Mouse (Mus musculus) left cerebral cortex, postnatal 4 days (tissue): ENCODE data around the gene Dck. TPM values are rescaled to one million over a fixed set of nuclear protein-coding genes. Genes with fewer than 3 reads are reported as not detected.

Experiments used
- DNase-seq: peaks from one replicate; pipeline ENCODE4 v3.0.0-alpha.2; 2022
- intact Hi-C: fragments of 180-260 bp; cut with DNase I; formaldehyde crosslinking; loops from one replicate; pipeline ENCODE4 v1.15.1; 2025
- total RNA-seq, 2 experiments: library from RNA; stranded (reverse); gene quantifications; 2 replicates each; pipeline ENCODE4 v1.2.3; 2021

The Dck gene
- total RNA-seq, 2 experiments from 2014 or later, result 20.1 to 23.3 TPM

DNA sequence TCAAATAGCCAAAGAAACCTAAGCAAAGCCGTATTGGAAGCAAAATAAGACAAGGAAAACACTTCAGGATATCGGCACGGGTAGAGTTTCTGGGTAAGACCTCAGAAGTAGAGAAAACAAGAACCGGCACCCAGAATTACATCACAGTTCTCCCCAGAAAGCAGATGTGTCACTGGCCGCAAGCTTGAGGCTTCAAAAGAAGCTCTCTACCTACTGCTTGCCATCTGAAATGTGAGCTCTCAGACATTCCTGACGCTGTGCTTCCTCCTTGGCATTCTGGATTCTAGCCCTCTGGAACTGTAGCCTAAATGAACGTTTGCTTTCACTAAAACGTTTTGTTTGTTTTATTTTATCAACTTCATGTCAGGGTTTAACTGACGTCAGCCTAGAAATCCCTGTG lies 25.9 kb downstream of the Dck start:
- no peak for DNase-seq
- intact Hi-C loops, result loop anchor here (5.0 to 10.0 kb wide), 2 partner anchors 434 to 597 kb away; no protein-coding TSS in a partner anchor

DNA sequence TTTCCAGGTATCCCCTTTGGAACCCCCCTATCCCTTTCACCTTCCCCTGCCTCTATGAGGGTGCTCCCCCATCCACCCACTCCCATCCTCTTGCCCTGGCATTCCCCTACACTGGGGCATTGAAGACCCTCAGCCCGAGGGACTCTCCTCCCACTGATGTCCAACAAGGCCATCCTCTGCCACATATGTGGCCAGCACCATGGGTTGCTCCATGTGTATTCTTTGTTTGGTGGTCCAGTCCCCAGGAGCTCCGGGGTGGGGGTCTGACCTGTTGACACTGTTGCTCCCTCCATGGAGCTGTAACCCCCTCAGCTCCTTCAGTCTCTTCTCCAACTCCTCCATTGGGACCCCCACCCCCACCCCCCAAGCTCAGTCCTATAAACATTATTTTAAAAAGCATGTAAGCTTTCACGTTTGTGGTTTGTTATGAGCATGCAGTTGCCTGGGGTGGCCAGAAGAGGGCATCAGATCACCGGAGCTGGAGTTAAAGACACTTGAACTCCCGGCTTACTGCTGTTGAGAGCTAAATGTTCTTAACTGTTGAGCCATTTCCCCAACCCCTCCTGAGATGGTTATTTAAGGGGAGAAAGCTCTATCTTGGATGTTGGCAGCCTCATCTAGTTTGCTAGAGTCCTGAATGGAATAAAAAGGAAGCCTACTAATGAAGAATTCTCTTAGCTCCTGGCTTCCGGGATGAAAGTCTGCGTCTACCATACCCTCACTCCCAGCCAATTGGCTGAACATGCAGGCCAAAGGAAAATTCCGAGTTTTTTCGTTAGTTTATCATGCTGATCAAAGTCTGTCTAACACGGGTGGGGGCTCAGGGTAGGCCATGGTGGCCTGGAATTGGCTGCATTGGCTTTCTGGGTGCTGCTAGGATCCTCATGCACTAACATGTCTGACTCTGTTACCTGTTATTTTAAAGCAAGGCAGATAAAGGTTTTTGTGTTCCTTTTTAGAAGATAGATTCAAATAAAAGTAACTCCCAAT lies 26.8 kb downstream of the Dck start:
- DNase-seq, result peak; percentile 41
- intact Hi-C loops, result loop anchor here (5.0 to 10.0 kb wide), 2 partner anchors 433 to 596 kb away; no protein-coding TSS in a partner anchor

DNA sequence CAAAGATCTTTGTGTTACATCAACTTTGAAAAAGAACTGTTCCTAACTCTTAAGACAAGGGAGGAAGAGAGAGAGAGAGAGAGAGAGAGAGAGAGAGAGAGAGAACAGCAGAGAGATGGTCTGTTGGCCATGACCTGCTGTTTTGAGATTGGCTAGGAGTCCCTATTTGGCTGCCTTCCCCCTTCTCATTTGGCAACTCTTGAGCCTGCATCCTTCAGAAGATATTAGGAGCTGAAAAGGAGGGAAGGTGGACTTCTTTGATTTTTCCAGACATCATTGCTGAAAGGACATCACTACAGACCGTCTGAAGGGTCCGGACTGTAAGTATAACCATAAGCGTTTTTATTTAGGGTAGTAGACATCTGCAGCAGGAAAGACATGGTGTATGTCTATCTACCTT lies 28.9 kb downstream of the Dck start:
- no peak for DNase-seq
- intact Hi-C loops, result loop anchor here (5.0 to 10.0 kb wide), 2 partner anchors 431 to 594 kb away; no protein-coding TSS in a partner anchor

DNA sequence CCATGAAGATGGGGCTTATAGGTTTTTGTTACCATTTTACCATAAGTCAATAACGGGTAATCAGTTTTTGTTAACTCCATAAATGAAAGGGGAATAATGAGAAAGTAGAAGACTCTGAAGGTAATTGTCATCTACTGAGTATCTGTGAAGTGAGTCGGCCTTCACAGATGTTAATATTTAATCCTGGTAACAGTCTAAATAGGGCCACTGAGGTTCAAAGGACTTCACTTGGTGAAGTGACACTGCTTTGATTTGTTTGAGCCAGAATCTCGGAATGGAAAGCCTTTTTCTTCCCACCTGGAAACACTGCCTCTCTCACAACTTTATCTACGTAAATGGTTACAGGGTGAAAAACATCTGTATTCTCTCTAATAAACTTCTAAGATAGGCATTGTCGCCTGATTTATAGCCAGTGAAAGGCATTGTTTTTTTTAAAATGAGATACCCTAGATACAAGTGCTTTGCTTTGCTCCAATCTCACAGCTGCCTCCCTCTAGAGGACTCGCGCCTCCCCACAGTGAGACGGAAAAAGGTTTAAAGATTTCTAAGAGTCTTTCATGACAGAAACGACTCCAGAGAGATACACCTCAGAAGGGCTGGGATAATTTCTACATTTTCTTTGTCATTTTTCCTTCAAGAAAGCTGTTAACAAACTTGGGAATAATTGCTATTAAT lies 31.3 kb downstream of the Dck start:
- DNase-seq, result no peak
- intact Hi-C loops, result loop anchor here (10.0 kb wide), 1 partner anchor 429 kb away; no protein-coding TSS in a partner anchor

DNA sequence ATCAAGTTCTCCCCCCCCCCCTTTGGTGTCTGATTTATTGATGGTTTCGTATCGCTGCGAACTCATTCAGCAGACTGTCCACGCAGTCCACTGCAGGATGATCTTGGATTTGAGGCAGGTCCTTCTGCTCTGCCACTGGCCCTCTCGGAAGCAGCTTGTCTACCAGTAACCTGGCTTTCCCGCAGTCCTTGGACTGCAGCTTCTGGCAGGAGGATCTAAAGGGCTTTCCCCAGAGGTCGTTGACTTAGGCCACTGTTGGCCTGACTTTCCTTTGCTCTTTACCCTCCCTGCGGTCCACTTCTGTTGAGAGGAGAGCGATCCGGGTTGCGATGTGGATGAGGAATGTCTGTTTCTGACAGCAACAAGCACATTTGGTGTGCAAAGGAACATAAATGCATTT lies 31.8 kb downstream of the Dck start:
- DNase-seq, result no peak
- intact Hi-C loops, result loop anchor here (10.0 kb wide), 1 partner anchor 428 kb away; no protein-coding TSS in a partner anchor

DNA sequence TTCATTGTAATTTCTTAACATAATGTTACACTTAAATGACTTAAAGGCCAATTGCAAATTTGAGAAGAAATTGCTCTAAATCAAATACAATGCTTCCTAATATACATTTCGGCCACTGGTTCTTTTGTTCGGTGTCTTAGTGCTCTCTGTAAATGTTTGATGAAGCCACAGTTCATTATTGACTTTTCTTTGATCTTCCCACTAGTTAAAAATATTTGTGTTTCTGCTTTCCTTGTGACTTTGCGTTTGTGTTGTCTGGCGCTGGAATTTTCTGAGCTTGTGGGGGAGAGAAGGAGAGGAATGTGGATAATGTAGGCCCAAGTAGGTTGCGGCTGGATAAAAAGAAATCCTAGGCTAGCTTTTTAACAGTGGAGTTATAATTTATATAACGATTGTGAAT lies 32.3 kb downstream of the Dck start:
- DNase-seq, result no peak
- intact Hi-C loops, result loop anchor here (10.0 kb wide), 1 partner anchor 428 kb away; no protein-coding TSS in a partner anchor

DNA sequence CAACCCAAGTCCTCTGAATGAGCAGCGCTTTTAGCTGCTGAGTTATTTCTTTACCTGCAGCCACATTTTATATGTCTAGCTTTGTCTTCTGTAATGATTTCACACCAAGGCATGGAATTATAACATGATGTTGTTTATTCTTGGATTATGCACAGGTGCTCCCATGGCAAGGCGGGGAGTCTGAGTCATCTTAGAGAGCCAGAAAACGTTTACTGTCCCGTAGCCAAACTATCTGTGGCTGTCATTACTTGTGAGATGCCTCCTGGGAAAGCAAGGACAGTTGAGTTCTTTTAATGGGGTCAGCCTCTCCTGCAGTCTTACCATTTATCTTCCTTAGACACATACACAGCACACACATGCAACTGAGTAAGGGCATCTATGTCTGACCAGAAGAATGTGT lies 40.8 kb downstream of the Dck start:
- DNase-seq, result no peak
- intact Hi-C loops, result no loop called here

DNA sequence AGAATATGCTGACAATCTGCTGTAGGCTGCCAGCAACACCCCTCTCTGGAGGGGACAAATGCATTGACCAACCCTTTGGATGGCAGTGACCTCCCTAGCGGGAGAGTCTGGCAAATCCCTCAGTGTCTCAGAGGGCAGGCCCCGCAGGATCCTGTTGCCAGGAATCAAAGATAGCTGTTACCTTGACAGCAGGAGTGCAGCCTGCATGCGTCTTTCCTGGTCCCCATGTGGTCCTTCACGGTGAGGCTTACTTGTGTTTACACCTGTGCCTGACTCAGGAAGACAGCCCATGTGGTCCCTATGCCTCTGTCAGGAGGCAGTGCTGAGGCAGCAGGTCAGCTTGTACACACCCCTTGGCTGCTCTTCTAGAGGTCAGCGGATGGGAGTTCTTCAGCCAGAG lies 41.5 kb downstream of the Dck start:
- DNase-seq, result no peak
- intact Hi-C loops, result no loop called here

DNA sequence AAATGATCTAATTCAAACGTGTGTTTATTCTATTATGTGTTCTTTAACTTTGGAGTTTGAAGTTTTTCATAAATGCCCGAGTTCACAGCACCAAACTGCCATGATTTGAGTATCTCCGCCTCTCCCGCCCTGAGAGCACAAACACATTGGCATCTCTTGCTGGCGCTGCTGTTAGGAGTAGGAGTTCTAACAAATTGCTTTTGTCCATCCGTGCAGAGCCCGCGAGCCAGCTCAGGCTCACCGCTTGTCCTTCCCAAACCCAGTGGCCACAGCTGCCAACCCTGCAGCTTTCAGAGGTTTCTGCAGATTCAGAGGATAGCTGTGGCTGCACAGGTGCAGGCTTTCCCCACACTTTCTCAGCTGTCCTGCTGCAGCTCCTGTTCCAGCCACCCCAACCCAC lies 42.5 kb downstream of the Dck start:
- no peak for DNase-seq
- intact Hi-C loops, result no loop called here

DNA sequence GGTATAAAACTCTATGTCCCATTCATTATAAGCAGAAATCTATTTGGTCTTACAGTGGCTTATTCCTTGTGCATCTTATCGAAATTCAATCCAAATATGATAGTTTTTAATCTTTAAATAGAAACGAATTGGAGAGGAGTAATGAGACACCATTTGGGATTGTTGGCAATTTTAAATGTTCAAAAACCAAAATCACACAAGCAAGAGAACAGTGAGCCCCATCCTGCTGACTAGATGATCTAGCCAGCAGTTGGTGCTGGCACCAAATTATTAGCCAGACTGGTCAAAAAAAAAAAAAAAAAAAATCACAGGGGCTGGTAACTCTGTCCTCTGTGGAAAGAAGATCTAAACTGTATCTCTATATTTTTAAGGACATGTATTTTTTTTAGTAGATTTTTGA lies 48.4 kb downstream of the Dck start:
- intact Hi-C loops, result no loop called here

DNA sequence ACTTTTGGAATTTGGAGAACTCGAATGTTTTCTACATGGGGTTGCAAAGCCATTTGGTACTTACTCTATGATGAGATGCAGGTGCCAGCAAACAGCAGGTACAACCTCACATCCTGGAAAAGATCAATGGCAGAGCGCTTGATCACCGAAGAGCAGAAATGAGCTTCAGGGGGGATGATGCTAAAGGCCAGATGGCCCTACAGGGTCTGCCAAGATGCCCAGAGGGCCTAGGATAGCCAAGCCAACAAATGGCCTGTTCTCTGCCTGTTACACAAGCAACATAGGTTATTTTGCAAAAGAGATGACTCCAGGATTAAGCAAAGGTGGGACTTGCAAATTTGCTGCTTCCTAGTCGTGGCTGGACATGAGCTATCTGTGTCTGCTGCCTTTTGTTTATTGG lies 49.8 kb downstream of the Dck start:
- intact Hi-C loops, result no loop called here
- peak; percentile 67 for DNase-seq

More for the DNA sequence above, 48.4 kb downstream of the Dck start:
- no peak for DNase-seq

DNA sequence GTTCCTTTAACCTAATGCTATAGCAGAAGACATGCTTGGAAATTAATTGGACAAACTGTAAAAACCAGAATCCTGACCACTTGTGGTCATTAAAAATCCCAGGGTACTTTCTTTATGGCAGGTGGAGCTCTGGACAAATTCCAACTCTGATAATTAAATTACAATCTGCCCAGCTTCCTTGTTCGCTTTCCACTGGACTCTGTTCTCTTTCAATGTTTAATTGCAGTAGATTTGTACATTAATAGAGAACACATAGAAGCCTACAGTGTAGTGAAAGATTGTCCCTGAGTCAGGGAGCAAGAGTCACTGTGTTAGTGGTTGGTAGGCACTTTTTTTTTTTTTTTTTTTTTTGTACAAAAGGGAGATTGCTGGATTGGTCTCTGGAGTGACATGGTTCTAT lies 56.7 kb downstream of the Dck start:
- intact Hi-C loops, result no loop called here
- no peak for DNase-seq

DNA sequence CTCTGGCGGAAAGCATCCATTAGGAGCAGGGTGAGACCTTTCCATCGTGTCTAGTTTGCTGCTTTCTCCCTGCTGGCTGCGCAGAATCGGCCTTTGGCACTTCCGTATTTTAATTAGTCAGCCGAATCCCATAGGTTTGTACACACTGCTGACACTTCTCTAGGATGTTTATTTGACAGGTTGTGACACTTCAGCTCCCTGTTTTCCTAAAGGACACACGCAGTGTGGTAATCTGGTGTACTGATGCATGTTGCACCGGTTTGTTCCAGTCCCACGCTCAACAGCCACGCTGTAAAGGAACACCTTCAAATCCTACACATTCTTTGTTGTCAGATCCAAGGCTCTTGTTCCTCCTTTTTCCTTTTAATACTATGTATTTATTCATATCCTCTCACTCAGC lies 60.0 kb downstream of the Dck start:
- intact Hi-C loops, result no loop called here
- DNase-seq, result no peak

DNA sequence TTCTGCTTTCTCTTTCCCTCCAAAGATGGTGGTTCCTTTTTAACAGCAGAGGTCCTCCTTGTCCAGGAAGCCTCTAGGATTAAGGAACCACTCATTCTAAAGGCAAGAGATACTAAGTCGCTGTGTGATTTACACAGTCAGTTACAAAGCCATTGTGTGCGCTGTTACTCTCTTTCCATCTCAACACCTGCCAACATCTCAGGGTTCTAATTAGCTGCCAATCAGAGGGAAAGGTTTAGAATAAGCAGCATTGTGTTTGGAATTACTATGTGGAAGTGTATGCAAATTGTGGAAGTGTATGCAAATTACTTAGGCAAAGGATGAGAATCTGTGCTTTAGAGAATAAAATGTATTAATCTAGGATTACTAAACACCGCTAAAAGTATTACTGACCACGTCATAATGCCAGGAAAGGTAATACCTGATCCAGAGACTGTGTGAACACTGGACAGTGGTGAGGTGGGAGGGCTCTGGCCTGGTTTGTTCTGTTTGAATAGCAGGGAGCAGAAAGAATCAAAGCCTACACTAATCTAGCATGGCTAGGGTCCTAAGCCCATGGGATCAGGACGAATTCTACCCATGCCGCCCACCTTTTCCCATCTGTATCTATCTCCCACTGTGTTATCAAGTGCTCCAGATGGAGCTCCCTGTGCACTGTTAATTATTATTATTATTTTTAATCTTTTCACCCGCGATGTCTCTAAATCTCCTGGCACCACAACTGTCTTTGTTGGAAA lies 65.2 kb downstream of the Dck start:
- intact Hi-C loops, result no loop called here
- no peak for DNase-seq

DNA sequence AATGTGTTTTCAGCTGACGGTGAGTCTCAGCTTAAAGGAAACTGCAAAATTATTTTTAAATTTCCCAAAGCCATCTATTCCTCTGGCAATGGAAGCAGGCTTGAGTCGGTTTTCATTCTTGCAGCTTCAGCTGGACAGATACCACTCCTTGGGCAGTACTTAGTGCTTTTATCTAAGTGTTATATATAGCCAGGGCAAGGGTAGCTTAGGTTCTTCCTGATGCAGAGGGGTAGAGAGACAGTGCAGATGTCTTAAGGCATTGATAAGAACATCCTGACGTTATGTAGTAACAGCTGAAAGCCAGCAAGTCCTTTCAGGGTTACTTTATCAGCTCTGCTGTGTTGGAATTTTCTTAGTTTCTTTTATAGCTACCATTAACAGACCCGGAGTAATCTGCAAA lies 66.1 kb downstream of the Dck start:
- no peak for DNase-seq
- intact Hi-C loops, result no loop called here

DNA sequence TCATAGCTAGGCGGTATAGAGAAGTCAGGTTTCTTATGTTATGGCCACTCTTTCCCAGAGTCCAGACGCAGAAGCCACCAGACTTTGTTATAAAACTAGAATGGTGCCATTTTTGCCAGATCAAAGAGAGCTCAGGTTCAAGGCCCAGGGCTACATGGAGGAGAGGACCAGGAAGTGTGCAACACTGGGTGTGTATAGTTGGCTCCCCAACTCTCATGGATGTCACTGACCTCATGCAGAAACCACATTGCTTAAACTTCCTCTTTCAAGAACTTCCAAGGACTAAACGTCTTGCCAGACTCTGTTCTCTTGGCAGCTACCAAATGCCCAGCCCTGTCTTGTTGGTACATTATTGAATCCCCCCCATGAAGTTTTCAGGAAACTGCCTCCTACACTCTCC lies 67.1 kb downstream of the Dck start:
- intact Hi-C loops, result no loop called here
- no peak for DNase-seq

Other genes starting within 250 kb of the Dck start
- gene Jchain, start 237.1 kb upstream of the Dck start, total RNA-seq, result under 1 TPM; 0.30 to 0.52 TPM
- gene Utp3, start 210.5 kb upstream of the Dck start, total RNA-seq, result 10 to 100 TPM; 29.2 to 29.7 TPM
- 100 to 1,000 TPM; 284 to 286 TPM for gene Rufy3, start 200.0 kb upstream of the Dck start, total RNA-seq
- gene Grsf1, start 88.8 kb upstream of the Dck start, total RNA-seq, result 10 to 100 TPM; 63.4 to 66.7 TPM
- gene Mob1b, start 44.1 kb upstream of the Dck start, total RNA-seq, result 10 to 100 TPM; 30.8 to 31.1 TPM
- gene Slc4a4, start 121.8 kb downstream of the Dck start, total RNA-seq, result 10 to 100 TPM; 52.0 to 60.8 TPM